Mouse (Mus musculus): ENCODE data around the gene Adgrf3. TPM values are rescaled to one million over a fixed set of nuclear protein-coding genes. Genes with fewer than 3 reads are reported as not detected.

The Adgrf3 gene
- polyA plus RNA-seq, 1 experiment = not detected

DNA sequence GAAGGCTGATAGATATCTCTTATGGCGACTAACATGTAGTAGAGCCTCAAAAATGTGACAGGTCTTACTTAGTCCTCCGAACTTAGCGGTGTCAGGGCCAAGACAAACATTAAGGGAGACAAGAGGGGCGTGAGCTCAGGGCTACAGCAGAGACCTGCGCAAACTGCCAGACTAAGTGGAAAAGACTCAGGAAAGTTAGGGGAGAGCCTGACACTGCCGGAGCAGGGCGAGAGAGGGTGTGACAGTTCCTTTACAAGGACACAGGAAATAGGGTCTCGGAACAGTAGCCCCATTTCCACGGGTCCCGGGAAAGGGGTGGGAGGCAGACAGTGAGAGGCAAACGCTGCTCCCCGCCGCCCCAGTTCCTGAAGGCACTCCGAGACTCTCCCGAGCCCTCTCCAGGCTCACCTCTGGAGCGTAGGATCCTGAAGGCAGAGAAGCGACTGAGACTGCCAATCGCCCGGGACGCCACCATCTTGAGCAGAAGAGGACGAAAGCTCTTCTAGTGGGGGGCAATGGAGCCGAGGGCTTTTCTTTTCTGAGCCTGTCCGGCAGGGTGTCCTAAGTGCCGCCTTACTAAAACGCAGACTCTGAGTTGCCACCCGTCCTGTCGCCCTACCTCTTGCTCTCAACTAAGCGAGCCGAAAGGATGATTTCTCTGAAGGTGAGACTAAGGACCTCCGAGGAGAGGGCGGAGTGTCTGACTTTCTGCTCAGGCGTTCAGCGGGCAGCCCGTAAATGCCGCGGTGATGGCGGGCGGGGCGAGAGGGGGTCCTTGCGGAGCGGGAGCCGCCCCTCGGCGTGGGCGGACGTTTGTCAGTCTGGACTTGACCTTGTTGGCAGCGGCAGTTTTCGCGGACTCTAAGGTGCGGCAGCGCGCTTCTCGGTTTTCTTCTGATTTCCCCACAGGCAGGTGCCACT lies 50.8 kb downstream of the Adgrf3 start, which contains the start of the genes Hadha and Hadhb:
Gene Hadha, minus strand, starts transcription at position 689 of the 921 bp plus-strand sequence.
Gene Hadhb, plus strand, starts transcription at position 775 of the 921 bp plus-strand sequence.
- peaks cover 1% of the 10 kb centered on the region; the same call in 1 of the 2 replicates for H3K4me1 ChIP-seq (ENCODE audit: control insufficient read depth, insufficient read depth, low read length)
- peak within 1 kb of the TSS; percentile 96 for H3K27ac ChIP-seq (ENCODE audit: insufficient read depth, low read length)
- H3K4me3 ChIP-seq (ENCODE audit: insufficient read depth, low read length) = peak within 1 kb of the TSS; percentile 94
- no peak for TF ChIP-seq CTCF (IDR thresholded peaks at IDR 0.05; ENCODE audit: extremely low read depth, insufficient read depth, low read length)
- peak; percentile 94 for TF ChIP-seq POLR2A (IDR thresholded peaks at IDR 0.05; ENCODE audit: extremely low read depth, insufficient read depth, low read length)

DNA sequence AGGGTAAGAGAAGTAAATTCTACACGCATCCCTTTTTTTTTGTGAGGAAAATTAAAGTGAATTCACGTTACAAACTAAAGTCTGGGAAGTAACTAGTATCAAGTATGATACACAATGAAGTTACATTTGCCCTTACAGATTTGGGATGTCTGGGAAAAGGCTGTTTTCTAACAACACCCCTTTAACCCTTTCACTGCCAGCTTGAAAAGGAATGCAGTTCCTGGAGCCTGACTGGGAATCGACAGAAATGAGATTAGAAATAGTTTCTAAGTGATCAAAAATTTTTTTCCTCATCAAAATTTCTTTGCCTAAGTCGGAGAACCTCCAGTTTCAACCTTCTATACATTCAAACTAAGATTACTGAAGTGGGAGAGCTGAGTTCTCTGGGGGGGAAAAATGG lies 51.5 kb downstream of the Adgrf3 start:
- TF ChIP-seq CTCF (IDR thresholded peaks at IDR 0.05; ENCODE audit: extremely low read depth, insufficient read depth, low read length) (no peak), POLR2A (IDR thresholded peaks at IDR 0.05; ENCODE audit: extremely low read depth, insufficient read depth, low read length) (no peak)
- Histone ChIP-seq H3K4me3 (ENCODE audit: insufficient read depth, low read length) (peak overlapping the region; percentile 94), H3K27ac (ENCODE audit: insufficient read depth, low read length) (no peak overlapping the region), H3K4me1 (ENCODE audit: control insufficient read depth, insufficient read depth, low read length) (peaks cover 1% of the 10 kb centered on the region; the same call in 1 of the 2 replicates)

DNA sequence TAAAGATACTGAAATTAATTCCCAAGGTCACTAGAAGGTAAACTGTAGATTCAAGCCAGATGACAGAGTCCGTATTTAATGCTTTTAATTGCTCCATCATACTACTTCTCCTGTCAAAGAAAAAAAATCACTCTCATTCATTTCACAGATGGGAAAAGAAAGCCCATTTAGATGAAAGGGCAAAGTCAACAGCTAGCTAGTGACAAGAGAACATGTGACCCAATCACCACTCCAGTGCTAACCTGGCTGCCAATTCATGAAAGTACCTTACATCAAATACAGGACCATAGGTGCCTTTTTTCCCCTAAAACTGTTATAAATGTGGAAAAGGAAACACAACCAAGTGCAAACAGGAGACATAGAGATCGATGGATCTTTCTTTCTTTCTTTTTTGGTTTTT lies 52.3 kb downstream of the Adgrf3 start:
- TF ChIP-seq CTCF (IDR thresholded peaks at IDR 0.05; ENCODE audit: extremely low read depth, insufficient read depth, low read length) = no peak
- TF ChIP-seq POLR2A (IDR thresholded peaks at IDR 0.05; ENCODE audit: extremely low read depth, insufficient read depth, low read length) = no peak
- Histone ChIP-seq H3K4me1 (ENCODE audit: control insufficient read depth, insufficient read depth, low read length) (peaks cover 1% of the 10 kb centered on the region; the same call in 1 of the 2 replicates), H3K27ac (ENCODE audit: insufficient read depth, low read length) (no peak overlapping the region), H3K4me3 (ENCODE audit: insufficient read depth, low read length) (no peak overlapping the region)

DNA sequence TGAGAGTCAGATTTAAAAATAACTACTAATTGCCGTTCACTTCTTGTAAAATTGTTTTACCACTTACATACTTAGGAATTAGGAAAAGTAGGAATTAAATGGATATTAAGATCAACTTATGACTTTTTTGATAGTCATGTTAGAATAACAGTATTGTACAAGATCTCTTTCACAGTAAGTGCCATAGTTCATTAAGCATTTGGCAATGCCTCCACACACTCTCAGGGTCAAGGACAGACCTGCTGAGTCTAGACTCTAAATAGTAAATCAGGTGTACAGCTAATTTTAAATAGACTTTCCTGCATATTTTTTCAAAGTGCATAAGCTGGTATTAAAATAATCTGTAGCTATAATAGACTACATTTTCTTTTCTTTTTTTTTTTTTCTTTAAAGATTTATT lies 53.1 kb downstream of the Adgrf3 start:
- no peak for TF ChIP-seq CTCF (IDR thresholded peaks at IDR 0.05; ENCODE audit: extremely low read depth, insufficient read depth, low read length)
- TF ChIP-seq POLR2A (IDR thresholded peaks at IDR 0.05; ENCODE audit: extremely low read depth, insufficient read depth, low read length) = no peak
- no peak overlapping the region for H3K27ac ChIP-seq (ENCODE audit: insufficient read depth, low read length)
- peaks cover 1% of the 10 kb centered on the region; the same call in 1 of the 2 replicates for H3K4me1 ChIP-seq (ENCODE audit: control insufficient read depth, insufficient read depth, low read length)
- H3K4me3 ChIP-seq (ENCODE audit: insufficient read depth, low read length) = no peak overlapping the region

DNA sequence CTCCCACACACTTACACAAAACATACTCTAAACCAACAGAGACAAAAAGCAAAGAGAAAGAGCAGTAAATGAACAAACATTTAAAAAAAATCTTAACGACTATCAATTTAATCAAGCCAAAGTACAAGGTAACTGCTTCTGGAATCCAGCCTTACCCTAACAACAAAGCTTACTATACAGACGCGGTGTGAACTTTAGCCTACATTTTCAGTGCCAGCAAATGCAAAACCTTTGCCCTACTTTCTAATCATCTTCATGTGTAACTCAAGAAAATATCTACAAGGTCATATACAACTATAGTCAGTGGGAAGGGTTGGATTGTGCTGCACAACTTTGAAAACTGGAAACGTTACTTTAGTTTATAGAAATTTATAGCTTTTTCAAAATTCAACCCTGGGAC lies 53.5 kb downstream of the Adgrf3 start:
- peaks cover 1% of the 10 kb centered on the region; the same call in 1 of the 2 replicates for H3K4me1 ChIP-seq (ENCODE audit: control insufficient read depth, insufficient read depth, low read length)
- no peak overlapping the region for H3K27ac ChIP-seq (ENCODE audit: insufficient read depth, low read length)
- H3K4me3 ChIP-seq (ENCODE audit: insufficient read depth, low read length) = no peak overlapping the region
- TF ChIP-seq CTCF (IDR thresholded peaks at IDR 0.05; ENCODE audit: extremely low read depth, insufficient read depth, low read length) = no peak
- TF ChIP-seq POLR2A (IDR thresholded peaks at IDR 0.05; ENCODE audit: extremely low read depth, insufficient read depth, low read length) = no peak

DNA sequence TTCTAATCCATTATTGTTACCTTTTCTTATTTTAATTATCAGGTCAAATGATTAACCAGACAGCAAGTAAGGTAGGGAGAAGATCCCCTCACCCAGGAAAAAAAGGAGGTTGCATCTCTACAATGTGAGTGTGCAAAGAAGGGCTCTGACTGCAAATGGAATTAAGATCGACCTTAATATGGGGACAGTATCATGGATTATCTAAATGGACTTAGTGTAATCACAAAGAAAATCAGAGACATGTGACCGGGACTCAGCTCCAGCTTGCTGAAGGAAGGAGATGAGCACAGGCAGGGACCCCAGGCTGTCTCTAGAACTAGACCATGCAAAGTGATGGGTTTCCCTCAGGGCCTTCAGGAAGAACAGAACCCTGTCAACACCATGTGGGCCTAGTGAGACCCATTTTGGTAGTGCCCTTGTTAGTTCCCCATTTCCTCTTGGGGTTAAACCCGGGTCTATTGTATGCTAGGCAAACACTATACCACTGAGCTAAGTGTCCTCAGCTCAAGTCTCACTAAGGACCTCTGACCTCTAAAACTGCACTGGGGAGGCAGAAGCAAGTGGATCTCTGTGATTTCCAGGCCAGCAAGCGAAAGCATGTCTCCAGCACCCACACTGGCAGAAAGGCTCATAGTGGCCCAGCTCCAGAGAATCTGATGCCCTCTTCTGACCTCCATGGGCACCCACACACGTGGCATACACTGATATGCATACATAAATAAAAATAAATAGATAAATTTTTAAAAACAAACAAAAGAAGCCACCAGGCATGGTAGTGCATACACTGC lies 57.2 kb downstream of the Adgrf3 start:
- H3K4me1 ChIP-seq (ENCODE audit: control insufficient read depth, insufficient read depth, low read length) = no peaks in the 10 kb centered on the region; the same call in 1 of the 2 replicates
- TF ChIP-seq POLR2A (IDR thresholded peaks at IDR 0.05; ENCODE audit: extremely low read depth, insufficient read depth, low read length) = no peak
- TF ChIP-seq CTCF (IDR thresholded peaks at IDR 0.05; ENCODE audit: extremely low read depth, insufficient read depth, low read length) = no peak
- H3K27ac ChIP-seq (ENCODE audit: insufficient read depth, low read length) = no peak overlapping the region
- no peak overlapping the region for H3K4me3 ChIP-seq (ENCODE audit: insufficient read depth, low read length)

DNA sequence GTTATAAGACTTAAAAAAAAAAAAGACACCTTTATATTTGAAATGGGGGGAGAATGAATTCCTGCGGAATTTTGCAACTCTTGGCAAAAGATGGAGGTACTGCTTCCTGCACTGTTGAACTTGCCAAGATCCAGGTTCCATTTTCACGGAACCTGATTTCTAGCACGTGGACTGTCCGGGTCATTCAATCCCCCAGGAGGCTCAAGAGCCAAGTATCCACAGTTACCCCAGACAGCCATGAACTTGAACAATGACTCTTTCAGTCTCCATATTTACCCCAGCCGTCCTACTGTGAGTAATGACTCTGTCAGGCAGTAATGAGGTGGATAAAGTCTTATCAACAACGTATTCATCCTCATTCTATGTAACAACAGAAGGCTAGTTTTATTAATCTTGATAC lies 59.0 kb downstream of the Adgrf3 start:
- Histone ChIP-seq H3K4me1 (ENCODE audit: control insufficient read depth, insufficient read depth, low read length) (no peaks in the 10 kb centered on the region), H3K4me3 (ENCODE audit: insufficient read depth, low read length) (no peak overlapping the region), H3K27ac (ENCODE audit: insufficient read depth, low read length) (no peak overlapping the region)
- no peak for TF ChIP-seq CTCF (IDR thresholded peaks at IDR 0.05; ENCODE audit: extremely low read depth, insufficient read depth, low read length)
- TF ChIP-seq POLR2A (IDR thresholded peaks at IDR 0.05; ENCODE audit: extremely low read depth, insufficient read depth, low read length) = no peak

Other genes with a start within 250 kb of the Adgrf3 start
- not detected in 2 replicates for gene Il6, start 192.6 kb downstream of the Adgrf3 start, polyA plus RNA-seq (2012; rRNA removed)
- 3.3 and 4.0 TPM in 2 replicates for gene Tyms, start 132.1 kb downstream of the Adgrf3 start, polyA plus RNA-seq (2012; rRNA removed)
- gene Garem2, start 100.6 kb downstream of the Adgrf3 start, polyA plus RNA-seq (2012; rRNA removed) = 14.0 and 14.6 TPM in 2 replicates
- gene 3110082J24Rik, start 99.6 kb downstream of the Adgrf3 start, polyA plus RNA-seq (2012; rRNA removed) = 3.8 and 4.6 TPM in 2 replicates
- 64.9 and 67.7 TPM in 2 replicates for gene Hadha, start 50.6 kb downstream of the Adgrf3 start, polyA plus RNA-seq (2012; rRNA removed)
- gene Hadhb, start 50.5 kb downstream of the Adgrf3 start, polyA plus RNA-seq (2012; rRNA removed) = 88.0 and 94.8 TPM in 2 replicates
- 29.2 and 32.9 TPM in 2 replicates for gene Selenoi, start 26.9 kb upstream of the Adgrf3 start, polyA plus RNA-seq (2012; rRNA removed)
- 12.2 and 13.7 TPM in 2 replicates for gene Drc1, start 75.7 kb upstream of the Adgrf3 start, polyA plus RNA-seq (2012; rRNA removed)

Measured in cortical plate, adult 2 months (tissue).